Mouse (Mus musculus) embryonic facial prominence, embryonic 13.5 days (tissue): ENCODE measurements around the gene a. TPM values are rescaled to one million over a fixed set of nuclear protein-coding genes. Genes with fewer than 3 reads are reported as not detected.
A peak's percentile ranks its signal among the peaks of the same experiment; 100 is the strongest.

Experiments used
- ATAC-seq: fragments of 200-750 bp; cut with Nextera tagmentation; 2 replicates; pipeline ENCODE4 v1.8.0; 2017; ENCODE audit warnings: low read depth; ENCODE audit not compliant: insufficient number of reproducible peaks, insufficient read depth, low FRiP score, low TSS enrichment
- H3K27ac ChIP-seq: fragments of 300-500 bp; sonication (generic); 2 replicates; pipeline ENCODE4 v1.5.1; 2015; ENCODE audit warnings: moderate library complexity, mild to moderate bottlenecking, inconsistent platforms
- H3K27me3 ChIP-seq: fragments of 300-500 bp; sonication (generic); 2 replicates; pipeline ENCODE4 v1.6.1; 2015; ENCODE audit warnings: mild to moderate bottlenecking, inconsistent platforms
- H3K36me3 ChIP-seq: fragments of 300-500 bp; sonication (generic); 2 replicates; pipeline ENCODE4 v1.6.1; 2015; ENCODE audit warnings: mild to moderate bottlenecking, inconsistent platforms
- H3K4me1 ChIP-seq: fragments of 300-500 bp; sonication (generic); 2 replicates; pipeline ENCODE4 v1.6.1; 2015; ENCODE audit warnings: inconsistent platforms
- H3K4me2 ChIP-seq: fragments of 300-500 bp; sonication (generic); 2 replicates; pipeline ENCODE4 v1.6.1; 2015; ENCODE audit warnings: moderate library complexity, mild to moderate bottlenecking, inconsistent platforms
- H3K4me3 ChIP-seq: fragments of 300-500 bp; sonication (generic); 2 replicates; pipeline ENCODE4 v1.5.1; 2015; ENCODE audit warnings: mild to moderate bottlenecking, inconsistent platforms
- H3K9ac ChIP-seq: fragments of 300-500 bp; sonication (generic); 2 replicates; pipeline ENCODE4 v1.6.1; 2015; ENCODE audit warnings: mild to moderate bottlenecking, inconsistent platforms
- H3K9me3 ChIP-seq: fragments of 300-500 bp; sonication (generic); 2 replicates; pipeline ENCODE4 v1.6.1; 2016; ENCODE audit warnings: inconsistent platforms
- WGBS: fragments of 180-500 bp; shearing (Covaris S2); methylation state at CpG from one replicate; pipeline ENCODE4 v1.1.7; 2015; ENCODE audit warnings: mixed read lengths; 5-methylcytosine and 5-hydroxymethylcytosine counted together
- polyA plus RNA-seq: library from polyadenylated mRNA; unstranded; fragments of >200 nt; fragmentation: Nextera tagmentation; extraction: Ambion mirVana; gene quantifications from 2 replicates; pipeline ENCODE4 v1.2.1, GENCODE M21; 2015

Gene a
- polyA plus RNA-seq, 1 experiment from 2014 or later: 23.5 TPM

GRCm38 (mm10) chr2:154786187-154786586, 5.0 kb upstream of the a start:
- H3K27ac ChIP-seq: no peak overlapping the region
- H3K4me1 ChIP-seq: peaks cover 20% of the 10 kb centered on the region
- no peak for ATAC-seq
- no peak overlapping the region for H3K4me2 ChIP-seq
- H3K36me3 ChIP-seq: no peaks in the 10 kb centered on the region
- no peak overlapping the region for H3K4me3 ChIP-seq
- no peaks in the 10 kb centered on the region for H3K9me3 ChIP-seq
- WGBS: 48% methylated on average over 3 of the region's 3 CpGs
- H3K27me3 ChIP-seq: no peaks in the 10 kb centered on the region
- no peak overlapping the region for H3K9ac ChIP-seq

DNA sequence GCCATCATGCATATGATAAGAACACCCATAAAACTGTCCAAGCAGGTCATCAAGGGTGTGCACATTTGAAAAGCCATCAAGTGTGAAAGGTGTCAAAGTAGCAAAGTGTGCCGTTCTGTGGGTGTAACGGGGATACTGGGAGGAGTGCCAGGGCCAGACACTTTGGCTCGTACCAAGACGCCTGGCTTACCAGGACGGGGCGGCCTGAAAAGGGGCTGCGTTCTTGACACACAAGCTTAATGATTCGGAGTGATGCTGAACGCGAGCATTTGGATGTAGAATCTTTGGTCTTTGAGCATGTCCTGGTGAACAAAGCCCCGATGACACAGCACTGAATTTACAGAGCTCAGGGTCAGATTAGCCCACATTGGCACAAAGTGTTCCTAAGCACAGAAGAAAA, 4.4 kb upstream of the a start:
- 87% methylated on average over 11 of the region's 11 CpGs for WGBS
- ATAC-seq: no peak
- Histone ChIP-seq H3K27ac (no peak overlapping the region), H3K4me3 (no peak overlapping the region), H3K27me3 (no peaks in the 10 kb centered on the region), H3K9ac (no peak overlapping the region), H3K4me1 (peaks cover 20% of the 10 kb centered on the region), H3K4me2 (no peak overlapping the region), H3K36me3 (no peaks in the 10 kb centered on the region), H3K9me3 (no peaks in the 10 kb centered on the region)

DNA sequence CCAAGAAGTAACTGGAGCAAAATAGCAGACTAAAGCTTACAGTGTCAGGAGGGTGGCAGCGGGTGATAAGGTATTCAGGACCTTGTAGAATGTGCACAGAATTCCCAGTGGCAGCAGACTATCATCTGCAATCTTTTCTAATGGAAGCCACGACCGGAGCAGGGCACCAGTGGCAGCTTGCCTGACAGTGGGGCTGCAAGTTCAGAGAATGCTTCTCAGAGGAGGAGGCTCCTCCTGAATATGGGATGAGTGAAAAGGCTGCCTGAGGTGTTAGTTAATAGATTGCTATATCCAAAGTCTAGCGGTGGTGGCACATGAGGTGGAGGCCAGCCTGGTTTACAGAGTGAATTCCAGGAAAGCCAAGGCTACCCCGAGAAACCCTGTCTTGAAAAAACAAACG, 1.8 kb upstream of the a start:
- WGBS: 72% methylated on average over 6 of the region's 6 CpGs
- H3K27ac ChIP-seq: no peak overlapping the region
- H3K9ac ChIP-seq: no peak overlapping the region

DNA sequence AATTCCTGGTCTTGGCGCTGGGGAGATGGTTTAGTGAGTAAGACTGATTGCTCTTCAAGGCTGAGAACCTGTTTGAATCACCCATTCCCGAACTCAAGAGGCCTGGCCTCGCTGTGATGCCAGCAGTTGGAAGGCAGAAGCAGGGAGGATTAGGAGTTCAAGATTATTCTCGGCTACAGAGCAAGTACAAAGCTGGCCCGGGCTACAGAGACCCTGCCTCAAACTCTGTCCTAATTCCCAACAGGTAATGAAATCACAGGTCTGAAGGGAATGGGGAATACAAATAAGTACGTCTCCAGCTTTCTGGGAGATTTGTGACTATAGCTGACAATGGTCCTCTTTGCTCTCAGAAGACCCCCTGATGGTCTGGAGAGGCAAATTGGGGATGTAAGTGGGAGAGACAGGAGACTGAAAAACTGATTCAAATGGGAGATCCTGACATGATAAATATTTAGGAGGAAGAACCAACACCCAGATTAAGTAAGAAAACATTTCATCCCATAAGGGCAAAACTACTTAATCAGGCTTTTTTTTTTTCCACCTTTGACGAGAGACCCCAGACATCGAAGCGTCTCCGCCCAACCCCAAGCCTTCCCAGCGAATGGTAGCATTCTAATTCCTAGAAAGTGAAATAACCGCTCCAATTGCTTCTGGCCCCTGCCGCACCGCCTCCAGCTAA, 1.1 kb upstream of the a start:
- WGBS: 6% methylated on average over 14 of the region's 14 CpGs
- Histone ChIP-seq H3K4me3 (peak overlapping the region; percentile 98), H3K36me3 (no peaks in the 10 kb centered on the region), H3K27me3 (no peaks in the 10 kb centered on the region), H3K9me3 (no peaks in the 10 kb centered on the region), H3K9ac (peak overlapping the region; percentile 59; the same call in 1 of the 2 replicates), H3K4me2 (peak overlapping the region; percentile 51), H3K4me1 (peaks cover 37% of the 10 kb centered on the region), H3K27ac (peak overlapping the region; percentile 68)
- ATAC-seq: no peak

More for the DNA sequence above, 1.8 kb upstream of the a start:
- no peak overlapping the region for H3K4me2 ChIP-seq
- no peaks in the 10 kb centered on the region for H3K27me3 ChIP-seq
- H3K4me1 ChIP-seq: peaks cover 35% of the 10 kb centered on the region
- H3K9me3 ChIP-seq: no peaks in the 10 kb centered on the region
- no peaks in the 10 kb centered on the region for H3K36me3 ChIP-seq
- no peak overlapping the region for H3K4me3 ChIP-seq
- ATAC-seq: no peak

GRCm38 (mm10) chr2:154791661-154792642, 750 bp downstream of the a start:
- Histone ChIP-seq H3K4me1 (peaks cover 46% of the 10 kb centered on the region), H3K4me2 (peak overlapping the region; percentile 76), H3K4me3 (peak overlapping the region; percentile 98), H3K27me3 (no peaks in the 10 kb centered on the region), H3K9me3 (no peaks in the 10 kb centered on the region), H3K9ac (peak overlapping the region; percentile 99), H3K36me3 (no peaks in the 10 kb centered on the region), H3K27ac (peak overlapping the region; percentile 99)
- under 1% methylated on average over 63 of the region's 67 CpGs for WGBS
- ATAC-seq: 0 out of 2 replicates have a peak, but pooled peaks have one; percentile 12

- H3K27me3 ChIP-seq: no peaks in the 10 kb centered on the region
- H3K4me2 ChIP-seq: no peak overlapping the region
- no peak overlapping the region for H3K4me3 ChIP-seq
- no peak overlapping the region for H3K9ac ChIP-seq
- H3K9me3 ChIP-seq: no peaks in the 10 kb centered on the region
- H3K4me1 ChIP-seq: peaks cover 27% of the 10 kb centered on the region
- peaks cover 7% of the 10 kb centered on the region; the same call in 1 of the 2 replicates for H3K36me3 ChIP-seq
- no peak for ATAC-seq
- no peak overlapping the region for H3K27ac ChIP-seq
- 73% methylated on average over 1 of the region's 1 CpGs for WGBS
Observed at GRCm38 (mm10) chr2:154803372-154803771, 12.2 kb downstream of the a start.

GRCm38 (mm10) chr2:154803845-154804244, 12.6 kb downstream of the a start:
- ATAC-seq: no peak
- Histone ChIP-seq H3K36me3 (peaks cover 7% of the 10 kb centered on the region; the same call in 1 of the 2 replicates), H3K4me3 (no peak overlapping the region), H3K9me3 (no peaks in the 10 kb centered on the region), H3K9ac (no peak overlapping the region), H3K4me1 (peaks cover 31% of the 10 kb centered on the region), H3K27ac (no peak overlapping the region), H3K27me3 (no peaks in the 10 kb centered on the region), H3K4me2 (no peak overlapping the region)
- WGBS: 81% methylated on average over 4 of the region's 4 CpGs

DNA sequence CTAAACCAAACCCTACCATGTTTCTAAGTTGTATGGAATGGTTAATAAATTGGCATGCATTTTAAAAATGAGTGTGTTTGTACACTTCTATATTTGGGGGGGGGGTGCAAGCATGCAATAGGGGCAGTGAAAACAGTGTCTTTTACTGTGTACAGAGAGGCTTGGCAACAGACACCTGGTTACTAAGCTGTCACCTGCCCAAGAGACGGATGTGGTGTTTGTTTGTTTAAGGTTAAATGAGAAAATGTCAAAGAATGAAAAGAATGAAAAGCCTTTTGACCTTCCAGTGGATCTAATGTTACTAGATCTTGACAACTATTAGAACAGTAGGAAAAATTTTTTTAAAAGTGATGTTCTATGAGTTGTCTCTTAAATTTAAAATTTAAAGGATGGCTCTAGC, 16.5 kb downstream of the a start:
- H3K4me2 ChIP-seq: no peak overlapping the region
- WGBS: 49% methylated on average over 1 of the region's 1 CpGs
- ATAC-seq: no peak
- no peaks in the 10 kb centered on the region for H3K36me3 ChIP-seq
- no peak overlapping the region for H3K4me3 ChIP-seq
- H3K4me1 ChIP-seq: peaks cover 49% of the 10 kb centered on the region
- no peak overlapping the region for H3K9ac ChIP-seq
- H3K27ac ChIP-seq: no peak overlapping the region
- no peaks in the 10 kb centered on the region for H3K9me3 ChIP-seq
- H3K27me3 ChIP-seq: no peaks in the 10 kb centered on the region

- no peak overlapping the region for H3K4me2 ChIP-seq
- H3K36me3 ChIP-seq: no peaks in the 10 kb centered on the region
- H3K4me1 ChIP-seq: peaks cover 40% of the 10 kb centered on the region
- no peak overlapping the region for H3K27ac ChIP-seq
- no peaks in the 10 kb centered on the region for H3K9me3 ChIP-seq
- H3K4me3 ChIP-seq: no peak overlapping the region
- H3K9ac ChIP-seq: no peak overlapping the region
- ATAC-seq: no peak
- 98% methylated on average over 1 of the region's 1 CpGs for WGBS
- no peaks in the 10 kb centered on the region for H3K27me3 ChIP-seq
Observed at GRCm38 (mm10) chr2:154809107-154809762, 18.0 kb downstream of the a start.

DNA sequence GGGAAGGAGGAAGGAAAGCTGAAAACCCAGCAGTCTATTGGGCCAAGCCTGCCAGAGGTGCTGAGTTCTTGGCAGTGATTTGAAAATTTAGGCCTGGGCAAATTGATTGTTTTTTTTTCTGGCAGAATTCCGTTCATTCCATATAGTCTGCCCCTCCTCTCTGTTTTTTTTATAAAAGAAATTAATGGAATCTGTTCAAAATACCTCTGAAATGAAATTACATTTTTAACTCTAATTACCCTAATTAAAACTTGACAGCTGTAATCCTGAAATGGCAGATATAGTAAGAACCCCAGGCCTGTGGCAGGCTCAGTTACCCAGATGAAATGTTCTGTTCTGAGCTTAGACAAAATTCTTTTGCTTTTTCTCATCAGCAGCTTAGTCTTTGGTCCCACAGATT, 19.6 kb downstream of the a start:
- no peak for ATAC-seq
- H3K4me2 ChIP-seq: no peak overlapping the region
- no peak overlapping the region for H3K4me3 ChIP-seq
- peaks cover 40% of the 10 kb centered on the region for H3K4me1 ChIP-seq
- H3K9ac ChIP-seq: no peak overlapping the region
- no peaks in the 10 kb centered on the region for H3K36me3 ChIP-seq
- WGBS: 31% methylated on average over 1 of the region's 1 CpGs
- no peaks in the 10 kb centered on the region for H3K9me3 ChIP-seq
- H3K27me3 ChIP-seq: no peaks in the 10 kb centered on the region
- H3K27ac ChIP-seq: no peak overlapping the region

DNA sequence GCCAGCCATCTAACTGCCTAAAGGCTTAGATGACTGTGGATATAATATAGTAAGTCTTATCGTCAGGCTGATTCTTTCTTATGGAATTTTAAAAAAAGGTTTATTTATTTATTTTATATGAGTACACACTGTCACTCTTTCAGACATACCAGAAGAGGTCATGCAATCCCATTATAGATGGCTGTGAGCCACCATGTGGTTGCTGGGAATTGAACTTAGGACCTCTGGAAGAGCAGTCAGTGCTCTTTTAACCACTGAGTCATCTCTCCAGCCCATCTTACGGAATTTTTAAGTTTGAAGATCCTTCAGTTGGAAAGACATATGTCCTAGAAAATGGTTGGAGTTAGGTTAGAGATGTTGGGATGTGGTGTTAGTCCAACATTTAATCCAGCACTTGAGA, 22.2 kb downstream of the a start:
- no peak overlapping the region for H3K27ac ChIP-seq
- no peak overlapping the region for H3K4me3 ChIP-seq
- no peaks in the 10 kb centered on the region for H3K9me3 ChIP-seq
- H3K9ac ChIP-seq: no peak overlapping the region
- ATAC-seq: no peak
- H3K4me1 ChIP-seq: peaks cover 44% of the 10 kb centered on the region
- no peaks in the 10 kb centered on the region for H3K36me3 ChIP-seq
- WGBS: 93% methylated on average over 2 of the region's 2 CpGs
- H3K4me2 ChIP-seq: no peak overlapping the region
- H3K27me3 ChIP-seq: no peaks in the 10 kb centered on the region
